Mouse (Mus musculus) CH12.LX (cell line): ENCODE data around the gene Zfp3. TPM values are rescaled to one million over a fixed set of nuclear protein-coding genes. Genes with fewer than 3 reads are reported as not detected.

Experiments used
- DNase-seq: peaks from one replicate; pipeline ENCODE4 v3.0.0-alpha.2; 2013; ENCODE audit errors: extremely low read depth
- H3K27ac ChIP-seq: 2 replicates; pipeline ENCODE4 v1.5.1; 2012; ENCODE audit warnings: low read depth, mild to moderate bottlenecking, control low read depth, moderate library complexity; ENCODE audit not compliant: insufficient read depth
- H3K27me3 ChIP-seq: replicated peaks from 2 replicates; pipeline ENCODE3; 2012; ENCODE audit warnings: inconsistent platforms
- H3K36me3 ChIP-seq, 2 experiments: replicated peaks in 1 of 2; 2 replicates each; pipeline versions ENCODE3 to v1.6.1; 2012; ENCODE audit warnings: inconsistent platforms in 1 of 2, low read length in 1 of 2, mild to moderate bottlenecking in 1 of 2, mixed read lengths in 1 of 2, moderate library complexity in 1 of 2; ENCODE audit not compliant: control insufficient read depth in 1 of 2, insufficient read depth in 1 of 2
- H3K4me1 ChIP-seq, 2 experiments: 2 replicates each; pipeline ENCODE4 v1.6.1; 2012; ENCODE audit warnings: inconsistent platforms in 1 of 2, moderate library complexity in 1 of 2; ENCODE audit not compliant: insufficient read depth in 2 of 2, control insufficient read depth in 1 of 2
- H3K4me2 ChIP-seq: 2 replicates; pipeline ENCODE4 v1.6.1; 2012; ENCODE audit warnings: low read depth, mild to moderate bottlenecking, control low read depth; ENCODE audit not compliant: poor library complexity, insufficient read depth, severe bottlenecking
- H3K4me3 ChIP-seq, 3 experiments: fragments of 150-350 bp in 1 of 3; sonication (generic) in 1 of 3; replicated peaks in 1 of 3; 2 replicates each; pipeline versions ENCODE3 to v1.5.1; 2011 to 2012; ENCODE audit warnings: low read depth in 2 of 3, low read length in 2 of 3, mild to moderate bottlenecking in 2 of 3, moderate library complexity in 2 of 3, control low read depth in 1 of 3, improper control_type of control experiment in 1 of 3, inconsistent platforms in 1 of 3, mixed read lengths in 1 of 3; ENCODE audit not compliant: poor library complexity in 1 of 3
- H3K79me2 ChIP-seq: replicated peaks from 2 replicates; pipeline ENCODE4 v1.6.1; 2012; ENCODE audit warnings: mild to moderate bottlenecking, moderate library complexity; ENCODE audit not compliant: control insufficient read depth, poor library complexity, insufficient read depth, severe bottlenecking; ENCODE audit errors: extremely low read depth
- H3K9ac ChIP-seq: 2 replicates; pipeline ENCODE4 v1.6.1; 2012; ENCODE audit warnings: low read depth, mild to moderate bottlenecking, control low read depth, moderate library complexity; ENCODE audit not compliant: insufficient read depth
- H3K9me3 ChIP-seq: replicated peaks from 2 replicates; pipeline ENCODE3; 2012; ENCODE audit warnings: low read length, inconsistent platforms, mixed read lengths
- CHD1 ChIP-seq: IDR thresholded peaks from 2 replicates; pipeline ENCODE4 v1.6.1; 2012; ENCODE audit warnings: low read depth, low read length, improper control_type of control experiment, inconsistent platforms
- CHD2 ChIP-seq: IDR thresholded peaks from 2 replicates; pipeline ENCODE4 v1.6.1; 2011; ENCODE audit warnings: low read length, improper control_type of control experiment
- CTCF ChIP-seq, 2 experiments: IDR thresholded peaks in 1 of 2; conservative IDR thresholded peaks in 1 of 2; 2 replicates each; pipeline ENCODE4 v1.5.1; 2011 to 2012; ENCODE audit warnings: low read depth in 2 of 2, low read length in 2 of 2, improper control_type of control experiment in 1 of 2, inconsistent platforms in 1 of 2, mild to moderate bottlenecking in 1 of 2, moderate library complexity in 1 of 2
- E2F4 ChIP-seq: IDR thresholded peaks from 2 replicates; pipeline ENCODE4 v1.6.1; 2011; ENCODE audit warnings: low read depth, low read length, improper control_type of control experiment; ENCODE audit not compliant: insufficient replicate concordance
- EP300 ChIP-seq: IDR thresholded peaks from 2 replicates; pipeline ENCODE4 v1.6.1; 2011; ENCODE audit warnings: low read length, improper control_type of control experiment
- ETS1 ChIP-seq: conservative IDR thresholded peaks from 2 replicates; pipeline ENCODE4 v1.6.1; 2012; ENCODE audit warnings: low read depth, mild to moderate bottlenecking, inconsistent platforms, low read length, improper control_type of control experiment, moderate library complexity
- GABPA ChIP-seq: IDR thresholded peaks from 2 replicates; pipeline ENCODE4 v1.6.1; 2012; ENCODE audit warnings: low read depth, low read length, improper control_type of control experiment, inconsistent platforms; ENCODE audit not compliant: insufficient replicate concordance
- HCFC1 ChIP-seq: IDR thresholded peaks from 2 replicates; pipeline ENCODE4 v1.6.1; 2012; ENCODE audit warnings: low read depth, mild to moderate bottlenecking, inconsistent platforms, low read length, improper control_type of control experiment
- IRF4 ChIP-seq: IDR thresholded peaks from 2 replicates; pipeline ENCODE4 v1.6.1; 2014; ENCODE audit warnings: low read depth, mild to moderate bottlenecking, inconsistent platforms, low read length, improper control_type of control experiment
- JUN ChIP-seq: IDR thresholded peaks from 2 replicates; pipeline ENCODE4 v1.6.1; 2011; ENCODE audit warnings: low read depth, mild to moderate bottlenecking, low read length, improper control_type of control experiment, moderate library complexity; ENCODE audit not compliant: insufficient read depth
- KAT2A ChIP-seq: IDR thresholded peaks from 2 replicates; pipeline ENCODE4 v1.6.1; 2012; ENCODE audit warnings: low read length, improper control_type of control experiment, inconsistent platforms; ENCODE audit not compliant: insufficient replicate concordance
- MAFK ChIP-seq: IDR thresholded peaks from 2 replicates; pipeline ENCODE4 v1.6.1; 2011; ENCODE audit warnings: low read length, improper control_type of control experiment; ENCODE audit not compliant: insufficient replicate concordance
- MAX ChIP-seq: IDR thresholded peaks from 2 replicates; pipeline ENCODE4 v1.6.1; 2011; ENCODE audit warnings: low read length, improper control_type of control experiment
- MAZ ChIP-seq: IDR thresholded peaks from 2 replicates; pipeline ENCODE4 v1.6.1; 2012; ENCODE audit warnings: low read depth, mild to moderate bottlenecking, inconsistent platforms, low read length, improper control_type of control experiment, moderate library complexity
- MXI1 ChIP-seq: IDR thresholded peaks from 2 replicates; pipeline ENCODE4 v1.6.1; 2011; ENCODE audit warnings: mild to moderate bottlenecking, low read depth, low read length, improper control_type of control experiment
- NELFE ChIP-seq: IDR thresholded peaks from 2 replicates; pipeline ENCODE4 v1.6.1; 2011; ENCODE audit warnings: low read depth, low read length, improper control_type of control experiment
- PAX5 ChIP-seq: IDR thresholded peaks from 2 replicates; pipeline ENCODE4 v1.6.1; 2012; ENCODE audit warnings: low read length, inconsistent platforms, mixed read lengths
- POLR2A ChIP-seq: IDR thresholded peaks from 2 replicates; pipeline ENCODE4 v1.6.1; 2011; ENCODE audit warnings: low read depth, mild to moderate bottlenecking, improper control_type of control experiment, low read length
- RAD21 ChIP-seq: IDR thresholded peaks from 2 replicates; pipeline ENCODE4 v1.6.1; 2011; ENCODE audit warnings: low read depth, mild to moderate bottlenecking, low read length, improper control_type of control experiment, moderate library complexity
- SIN3A ChIP-seq: IDR thresholded peaks from 2 replicates; pipeline ENCODE4 v1.6.1; 2012; ENCODE audit warnings: low read length, improper control_type of control experiment, inconsistent platforms
- SMC3 ChIP-seq: IDR thresholded peaks from 2 replicates; pipeline ENCODE4 v1.6.1; 2011; ENCODE audit warnings: low read depth, low read length, improper control_type of control experiment
- TCF12 ChIP-seq: IDR thresholded peaks from 2 replicates; pipeline ENCODE4 v1.6.1; 2014; ENCODE audit warnings: low read depth, mild to moderate bottlenecking, inconsistent platforms, low read length, improper control_type of control experiment
- UBTF ChIP-seq: IDR thresholded peaks from 2 replicates; pipeline ENCODE4 v1.6.1; 2012; ENCODE audit warnings: low read depth, mild to moderate bottlenecking, inconsistent platforms, low read length, improper control_type of control experiment, moderate library complexity
- USF1 ChIP-seq: IDR thresholded peaks from 2 replicates; pipeline ENCODE4 v1.6.1; 2014; ENCODE audit warnings: low read depth, mild to moderate bottlenecking, inconsistent platforms, low read length, improper control_type of control experiment
- ZC3H11A ChIP-seq: IDR thresholded peaks from 2 replicates; pipeline ENCODE4 v1.6.1; 2012; ENCODE audit warnings: low read depth, mild to moderate bottlenecking, inconsistent platforms, low read length, improper control_type of control experiment
- ZMIZ1 ChIP-seq: IDR thresholded peaks from 2 replicates; pipeline ENCODE4 v1.6.1; 2012; ENCODE audit warnings: low read depth, mild to moderate bottlenecking, inconsistent platforms, low read length, improper control_type of control experiment
- ZNF384 ChIP-seq: IDR thresholded peaks from 2 replicates; pipeline ENCODE4 v1.6.1; 2012; ENCODE audit warnings: low read depth, low read length, improper control_type of control experiment, inconsistent platforms
- dilution Hi-C: fragments of 300-500 bp; cut with MboI; formaldehyde crosslinking; loops from 2 replicates; pipeline ENCODE4 v1.14.3; 2020; ENCODE audit warnings: low sequenced_read_pairs; ENCODE audit not compliant: extremely low pct_unique_long_range_greater_than_20kb, extremely low pct_ligation_motif_present
- in situ Hi-C: fragments of 300-500 bp; cut with MboI; formaldehyde crosslinking; loops from 3 replicates; pipeline ENCODE4 v1.14.3; 2019; ENCODE audit warnings: low sequenced_read_pairs, low pct_ligation_motif_present, low pct_unique_long_range_greater_than_20kb, mixed read lengths
- polyA plus RNA-seq: library from polyadenylated mRNA; unstranded; fragments of >175 nt; gene quantifications from 2 replicates; pipeline ENCODE4 v1.2.1, GENCODE M21; 2012; ENCODE audit warnings: low read depth; ENCODE audit not compliant: insufficient read length
- total RNA-seq, 2 experiments: library from RNA; depleted of rRNA; stranded (reverse); fragments of 300-350 nt in 1 of 2; fragments of >200 nt in 1 of 2; gene quantifications; 2 replicates each; pipeline ENCODE4 v1.2.3; 2012 to 2014

Zfp3 gene
- total and polyA plus RNA-seq, 3 experiments, result 1.7 to 3.5 (median 2.0) TPM

DNA sequence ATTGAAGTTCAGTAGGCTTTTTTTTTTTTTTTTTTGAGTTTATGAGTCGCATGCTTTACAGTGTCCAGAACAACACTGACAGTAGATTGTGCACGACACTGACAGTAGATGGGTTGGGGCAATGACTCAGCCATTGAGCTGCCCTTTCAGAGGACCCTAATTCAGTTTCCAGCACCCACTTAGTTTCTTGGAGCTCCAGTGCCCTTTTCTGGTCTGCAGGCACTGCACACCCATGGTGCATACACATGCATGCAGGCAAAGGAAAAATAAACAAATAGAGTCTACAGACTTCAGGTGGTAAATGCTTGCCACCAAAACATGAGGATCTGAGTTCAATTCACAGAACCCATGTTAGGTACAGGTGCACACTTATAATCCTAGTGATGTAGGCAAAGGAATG is 37.4 kb upstream of the Zfp3 start:
- Histone ChIP-seq H3K79me2 (no peaks in the 10 kb centered on the region), H3K4me3 (no peak overlapping the region), H3K9ac (no peak overlapping the region), H3K27me3 (no peaks in the 10 kb centered on the region), H3K4me1 (no peaks in the 10 kb centered on the region), H3K9me3 (no peaks in the 10 kb centered on the region), H3K36me3 (peaks cover 57 to 73% of the 10 kb centered on the region in 2 experiments), H3K4me2 (no peak overlapping the region), H3K27ac (no peak overlapping the region)
- in situ Hi-C loops, result no loop called here
- dilution Hi-C loops, result no loop called here
- no peak for DNase-seq
- TF ChIP-seq UBTF (no peak), E2F4 (no peak), CTCF (conservative IDR thresholded peaks at IDR 0.05 in 1 of 2, IDR thresholded peaks at IDR 0.05 in 1 of 2; ENCODE audit: low read depth in 2 of 2, low read length in 2 of 2) (no peak), SMC3 (no peak), POLR2A (no peak), CHD1 (no peak), SIN3A (no peak), IRF4 (no peak), MAX (no peak), KAT2A (no peak), ZMIZ1 (no peak), HCFC1 (no peak), USF1 (no peak), CHD2 (no peak)
- TF ChIP-seq, all 38 proteins: peak for 0

DNA sequence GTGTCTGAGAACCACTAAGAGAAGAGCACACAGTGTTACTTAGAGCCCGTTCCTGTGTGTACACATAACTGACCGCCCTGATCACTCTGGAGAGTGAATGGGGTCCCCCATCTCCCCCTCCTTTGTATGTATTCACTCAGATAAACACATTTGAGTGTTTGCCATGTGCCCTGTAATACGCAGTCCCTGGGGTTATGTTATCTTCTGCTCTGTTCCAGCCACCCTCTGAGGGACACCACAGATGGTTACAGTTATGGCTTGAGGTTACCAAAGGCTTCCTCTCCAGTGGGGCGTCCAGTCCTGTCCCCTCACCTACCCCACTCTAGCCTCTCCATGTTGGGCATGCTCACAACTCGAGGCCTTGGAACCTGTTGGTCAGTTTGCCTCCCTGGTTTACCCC is 36.6 kb upstream of the Zfp3 start:
- in situ Hi-C loops, result no loop called here
- peaks cover 57 to 66% of the 10 kb centered on the region in 2 experiments for H3K36me3 ChIP-seq

DNA sequence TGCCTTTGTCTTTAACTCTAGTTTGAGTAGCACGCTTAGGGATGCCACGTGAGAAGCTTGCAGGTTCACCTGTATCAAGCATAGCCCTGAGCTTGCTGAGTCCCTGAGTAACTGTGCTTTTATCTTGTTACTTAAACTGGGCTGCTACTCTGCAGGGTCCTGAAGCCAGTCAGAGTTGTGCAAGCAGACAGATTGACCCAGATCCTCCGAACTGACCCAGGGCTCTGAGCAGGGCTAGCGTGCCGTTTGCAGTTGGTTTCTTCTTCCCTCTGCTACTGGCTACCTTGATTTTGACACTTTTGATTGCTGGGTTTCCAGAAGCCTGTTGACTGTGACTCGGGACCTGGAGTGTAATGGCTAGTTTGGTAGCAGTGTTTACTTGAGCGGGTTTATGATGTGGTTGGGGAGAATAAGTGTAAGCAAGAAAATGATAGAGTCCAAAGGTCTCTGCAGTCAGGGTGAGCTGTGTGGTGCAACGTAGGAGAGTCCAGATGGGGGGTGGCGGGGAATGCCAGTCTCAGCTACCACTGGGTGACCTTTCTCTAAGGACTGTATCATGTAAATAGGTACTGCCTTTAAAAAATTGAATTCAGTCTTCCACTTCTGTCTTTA is 33.5 kb upstream of the Zfp3 start:
- Histone ChIP-seq H3K4me1 (no peaks in the 10 kb centered on the region), H3K79me2 (no peaks in the 10 kb centered on the region), H3K36me3 (peaks cover 33 to 42% of the 10 kb centered on the region in 2 experiments), H3K4me3 (no peak overlapping the region), H3K27ac (no peak overlapping the region), H3K9ac (no peak overlapping the region), H3K27me3 (no peaks in the 10 kb centered on the region), H3K4me2 (no peak overlapping the region), H3K9me3 (no peaks in the 10 kb centered on the region)
- DNase-seq, result no peak
- TF ChIP-seq USF1, result no peak
- TF ChIP-seq ZNF384, result no peak
- TF ChIP-seq TCF12, result no peak
- TF ChIP-seq EP300, result no peak
- no peak for TF ChIP-seq ZMIZ1
- no peak for TF ChIP-seq RAD21
- TF ChIP-seq PAX5, result no peak
- TF ChIP-seq JUN, result no peak
- TF ChIP-seq ETS1, result no peak
- TF ChIP-seq CTCF (conservative IDR thresholded peaks at IDR 0.05 in 1 of 2, IDR thresholded peaks at IDR 0.05 in 1 of 2; ENCODE audit: low read depth in 2 of 2, low read length in 2 of 2), result no peak
- TF ChIP-seq MAFK, result no peak
- TF ChIP-seq NELFE, result no peak
- TF ChIP-seq MXI1, result no peak
- no peak for TF ChIP-seq MAZ
- in situ Hi-C loops (no loop called here), dilution Hi-C loops (no loop called here)

More for the DNA sequence above, 36.6 kb upstream of the Zfp3 start:
- DNase-seq, result no peak
- no peaks in the 10 kb centered on the region for H3K79me2 ChIP-seq
- no peak overlapping the region for H3K4me3 ChIP-seq
- dilution Hi-C loops, result no loop called here
- H3K27ac ChIP-seq, result no peak overlapping the region
- H3K4me2 ChIP-seq, result no peak overlapping the region
- no peaks in the 10 kb centered on the region for H3K4me1 ChIP-seq
- no peaks in the 10 kb centered on the region for H3K27me3 ChIP-seq
- TF ChIP-seq RAD21 (no peak), CTCF (conservative IDR thresholded peaks at IDR 0.05 in 1 of 2, IDR thresholded peaks at IDR 0.05 in 1 of 2; ENCODE audit: low read depth in 2 of 2, low read length in 2 of 2) (no peak), ZC3H11A (no peak), GABPA (no peak)
- TF ChIP-seq, all 38 proteins: peak for 0
- no peak overlapping the region for H3K9ac ChIP-seq
- H3K9me3 ChIP-seq, result no peaks in the 10 kb centered on the region
